Mouse (Mus musculus) cerebellum, postnatal 4 days (tissue): ENCODE measurements around the gene Catsperg1.
"Not testable (repeated sequence)": the region's sequence is repeated elsewhere in the genome, so short reads cannot be mapped to it uniquely, and the experiment has no call there.

Experiments used
- DNase-seq, 2 experiments: peaks; one replicate each; pipeline ENCODE4 v3.0.0; 2022; ENCODE audit warnings: low spot score in 2 of 2, mixed read lengths in 1 of 2

Gene Catsperg1

GRCm38 (mm10) chr7:29170755-29171561 is 42.9 kb downstream of the Catsperg1 start:
- no peak for DNase-seq

DNA sequence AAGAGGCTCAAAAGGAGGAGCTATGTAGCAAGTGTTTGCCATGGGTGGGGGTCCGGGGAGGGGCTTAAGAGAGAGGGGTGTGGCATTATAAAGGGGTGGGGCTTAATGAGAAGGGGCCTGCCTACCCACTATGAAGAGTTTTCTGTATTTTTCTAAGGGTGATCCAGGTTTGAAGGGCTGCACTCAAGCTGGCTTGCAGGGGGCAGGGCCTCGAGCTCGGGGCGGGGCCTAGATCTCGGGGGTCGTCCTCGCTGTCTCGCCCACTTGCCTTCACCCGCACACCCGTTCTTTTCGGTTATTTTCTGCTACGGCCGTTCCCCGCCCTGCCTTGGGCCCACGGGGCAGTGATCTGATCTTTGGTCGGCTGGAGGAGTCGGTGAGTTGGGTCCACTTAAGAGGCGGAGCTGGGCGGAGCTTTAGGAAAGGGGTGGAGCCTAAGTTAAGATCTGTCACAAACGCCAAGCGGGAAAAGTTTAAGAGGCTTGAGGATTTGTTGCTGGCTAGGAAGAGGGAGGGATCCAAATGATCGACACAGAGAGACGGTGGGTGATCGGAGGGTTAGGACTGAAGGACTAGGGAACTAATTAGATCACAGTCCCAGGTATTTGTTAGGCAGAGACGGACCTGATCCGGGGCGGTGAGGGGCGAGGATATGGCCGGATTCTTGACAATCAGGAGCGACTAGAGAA is 43.6 kb downstream of the Catsperg1 start, which contains the start of the genes Ggn and Spred3:
Gene Ggn (plus strand): TSS at position 145 of the 689 bp plus-strand sequence.
Gene Spred3 (minus strand): TSS at position 346 of the 689 bp plus-strand sequence.
- DNase-seq = peak in 1 of 2 experiments; percentile 51

GRCm38 (mm10) chr7:29169231-29170065 is 44.4 kb downstream of the Catsperg1 start:
- DNase-seq = peak; percentile 51 to 82

GRCm38 (mm10) chr7:29168791-29169230 is 45.0 kb downstream of the Catsperg1 start:
- peak in 1 of 2 experiments; percentile 55 for DNase-seq

GRCm38 (mm10) chr7:29168121-29168695 is 45.6 kb downstream of the Catsperg1 start:
- DNase-seq = no peak

- DNase-seq = no peak
These were observed 46.2 kb downstream of the Catsperg1 start for GRCm38 (mm10) chr7:29167656-29168055.

GRCm38 (mm10) chr7:29162750-29163525 is 50.9 kb downstream of the Catsperg1 start:
- DNase-seq = no peak

- DNase-seq = no peak
These were observed 51.5 kb downstream of the Catsperg1 start for GRCm38 (mm10) chr7:29162294-29162693.

- DNase-seq = no peak
These were observed 55.6 kb downstream of the Catsperg1 start for GRCm38 (mm10) chr7:29158264-29158663.

- peak; percentile 55 to 82 for DNase-seq
These were observed 57.7 kb downstream of the Catsperg1 start, which contains the start of gene Fam98c for GRCm38 (mm10) chr7:29155838-29156782. TSS of gene Fam98c (minus strand) at chr7:29156234.

DNA sequence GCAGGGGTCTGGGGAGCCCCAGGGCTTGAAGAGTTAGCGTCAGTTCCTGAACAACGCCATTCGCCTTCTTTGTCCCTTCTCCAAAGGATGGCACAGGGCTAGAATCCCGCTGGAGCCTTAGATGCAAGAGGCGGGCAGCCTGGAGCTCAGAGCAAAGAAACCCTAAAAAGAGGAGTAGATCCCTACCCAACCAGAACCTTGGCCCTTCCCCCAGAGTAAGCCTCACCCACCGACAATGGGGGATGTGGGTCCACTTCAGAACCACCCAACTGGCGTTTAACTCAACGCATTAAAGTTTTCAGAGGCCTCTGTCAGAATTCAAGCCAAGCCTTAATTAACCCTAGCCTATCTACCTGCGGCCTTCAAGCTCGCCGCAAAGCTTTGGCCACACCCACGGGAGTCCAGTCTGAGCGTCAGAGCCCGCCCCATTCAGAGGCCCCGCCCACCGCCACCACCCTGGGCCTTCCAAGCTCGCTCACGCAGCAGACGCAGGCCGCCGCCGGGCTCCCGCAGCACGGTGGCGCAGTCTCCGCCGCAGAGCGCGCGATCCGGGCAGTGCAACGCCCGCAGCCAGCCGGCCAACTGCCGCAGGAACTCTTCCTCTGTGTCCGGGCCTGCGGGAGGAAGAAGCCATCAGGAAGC is 58.5 kb downstream of the Catsperg1 start:
- peak; percentile 66 to 84 for DNase-seq

DNA sequence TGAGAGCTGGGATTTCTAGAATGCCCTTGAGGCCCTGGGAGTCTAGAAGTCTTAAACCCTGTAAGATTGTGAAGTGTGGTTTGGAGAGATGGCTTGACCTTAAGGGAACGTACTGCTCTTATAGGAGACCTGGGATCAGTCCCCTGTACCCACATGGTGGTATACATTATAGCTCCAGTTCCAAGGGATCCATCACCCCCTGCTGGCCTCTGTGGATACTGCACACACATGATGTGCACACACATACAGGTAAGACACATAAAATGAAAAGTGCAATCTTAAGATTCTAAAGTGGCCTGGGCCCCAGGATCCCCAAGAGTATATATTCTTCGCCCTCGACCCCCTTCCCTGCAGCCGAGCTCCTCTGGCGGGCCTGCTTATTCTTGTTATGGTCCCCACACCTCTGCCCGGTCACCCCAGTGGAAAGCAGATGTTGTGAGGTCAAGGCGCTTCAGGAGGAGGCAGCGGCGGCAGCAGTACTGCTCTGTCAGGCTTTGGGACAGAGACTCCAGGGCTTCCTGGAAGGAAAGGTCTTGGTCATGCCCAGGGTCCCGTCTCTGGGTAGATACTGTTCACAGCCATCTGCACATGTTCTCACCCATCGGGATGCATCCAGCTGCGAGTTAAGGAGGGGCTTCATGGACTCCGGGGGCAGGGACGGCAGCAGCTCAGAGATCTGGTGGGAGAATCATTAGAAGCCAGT is 59.7 kb downstream of the Catsperg1 start:
- no peak for DNase-seq

GRCm38 (mm10) chr7:29151486-29151885 is 62.3 kb downstream of the Catsperg1 start:
- no peak for DNase-seq

- no peak for DNase-seq
These were observed 65.1 kb downstream of the Catsperg1 start for GRCm38 (mm10) chr7:29148771-29149170.

DNA sequence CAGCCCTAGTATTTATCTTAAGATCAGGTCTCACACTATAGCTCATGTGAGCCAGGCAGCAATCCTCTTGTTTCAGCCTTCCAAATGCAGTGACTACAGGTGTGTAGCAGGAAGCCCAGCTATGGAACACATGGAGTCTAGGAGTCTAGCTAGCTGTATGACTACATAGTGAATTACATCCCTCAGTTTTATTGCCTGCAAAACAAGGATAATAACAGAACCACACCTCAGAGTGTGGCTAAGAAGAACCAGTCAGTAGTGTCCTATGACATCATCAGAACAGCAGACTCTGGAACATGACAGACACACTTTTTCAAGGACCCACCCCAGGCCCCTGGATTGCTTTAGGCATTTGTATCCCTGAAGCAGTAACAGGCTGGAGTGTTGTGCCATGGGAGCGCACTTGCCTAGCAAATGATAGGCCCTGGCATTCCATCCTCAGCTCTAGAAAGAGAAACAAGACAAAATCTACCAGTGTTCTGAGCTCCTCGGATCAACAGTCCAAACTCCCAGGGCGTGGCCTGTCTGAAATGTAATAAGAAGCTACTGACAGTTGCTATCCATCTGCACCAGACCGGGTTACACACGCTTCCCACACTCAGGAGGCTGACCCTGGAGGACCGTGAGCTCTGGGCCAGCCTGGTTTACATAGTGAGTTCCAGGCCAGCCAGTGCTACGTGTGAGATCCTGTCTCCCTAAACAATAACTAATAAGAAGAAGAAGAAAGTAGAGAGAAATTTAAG is 67.0 kb downstream of the Catsperg1 start:
- DNase-seq = no peak

- no peak for DNase-seq
These were observed 69.8 kb downstream of the Catsperg1 start for GRCm38 (mm10) chr7:29144006-29144405.

DNA sequence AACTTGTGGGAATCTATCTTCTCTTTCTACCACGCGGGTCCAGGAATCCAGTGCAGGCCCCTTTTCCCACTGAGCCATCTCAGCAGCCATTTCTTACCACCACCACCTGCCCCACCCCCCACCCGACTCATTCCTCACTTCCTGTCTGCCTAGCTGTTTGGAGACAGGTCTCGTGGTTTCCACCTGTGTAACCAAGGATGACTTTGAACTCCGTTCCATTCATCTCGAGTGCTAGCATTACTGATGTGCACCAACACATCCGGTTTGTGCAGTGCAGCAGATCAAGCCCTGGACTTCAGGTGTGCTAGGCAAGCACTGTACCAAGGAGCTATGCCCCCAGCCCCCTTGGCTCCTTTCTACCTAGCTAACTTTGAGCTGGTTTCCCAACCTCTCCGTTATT is 72.4 kb downstream of the Catsperg1 start:
- no peak for DNase-seq

- not testable (repeated sequence) for DNase-seq
These were observed 74.6 kb downstream of the Catsperg1 start for GRCm38 (mm10) chr7:29139237-29139636.
